Comparison of ENCODE assay signal across 7 mouse cellular contexts in the genomic region with DNA sequence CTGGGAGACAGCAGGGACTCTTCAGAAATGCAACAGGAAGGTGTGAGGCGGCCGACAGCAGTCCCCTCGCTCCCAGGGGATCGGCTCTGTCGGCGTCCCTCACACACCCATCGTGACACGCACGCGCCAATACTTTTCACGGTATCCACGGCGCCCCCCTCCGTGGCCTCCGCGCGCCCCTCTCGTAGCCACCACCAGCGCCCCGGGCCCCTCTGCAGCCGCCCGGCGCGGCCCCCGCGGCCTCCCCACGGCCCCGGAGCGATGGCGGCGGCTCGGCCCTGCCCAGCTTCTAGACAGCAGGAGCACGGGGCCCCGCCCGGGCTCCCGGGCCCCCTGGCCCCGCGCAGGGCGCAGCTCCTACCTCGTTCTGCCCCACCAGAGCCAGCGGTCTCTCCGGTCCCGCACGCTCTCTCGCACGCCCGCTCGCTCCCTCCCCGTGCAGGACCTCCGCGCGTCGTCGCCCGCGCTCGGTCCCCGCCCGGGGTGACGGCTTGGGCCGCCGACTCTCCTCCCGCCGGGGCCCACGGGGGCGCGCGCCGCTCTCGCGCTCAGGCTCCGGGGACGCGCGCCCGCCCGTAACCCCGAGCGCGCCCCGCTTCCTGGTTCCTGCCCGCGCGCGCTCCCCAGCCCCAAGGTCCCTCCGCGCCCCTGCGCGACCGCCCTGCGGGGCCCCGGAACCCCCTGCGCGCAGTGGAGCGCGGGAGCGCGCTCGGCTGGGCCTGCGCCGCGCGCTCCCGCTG. TPM values are rescaled to one million over a fixed set of nuclear protein-coding genes. Genes with fewer than 3 reads are reported as not detected.
DNase-seq lines count a peak whose midpoint lies in the region; ATAC-seq and TF ChIP-seq lines count a peak whose summit lies in the region.

Stat5b (minus strand) TSS at position 687 of the 740 bp plus-strand sequence.

- peak within 1 kb of the TSS; percentile 96 for H3K9ac ChIP-seq in hindbrain, postnatal 0 days (replicated peaks; ENCODE audit: low read length)

- peak within 1 kb of the TSS; percentile 80 for H3K4me3 ChIP-seq in cortical plate, adult 2 months (ENCODE audit: insufficient read depth, low read length)
- H3K4me3 ChIP-seq in hindbrain, postnatal 0 days (ENCODE audit: low read length): peak within 1 kb of the TSS; percentile 95
- H3K4me3 ChIP-seq in megakaryocyte, embryonic 14.5 days (replicated peaks): peak within 1 kb of the TSS; percentile 99

- H3K4me1 ChIP-seq in cortical plate, adult 2 months (ENCODE audit: control insufficient read depth, insufficient read depth, low read length): peaks cover 1% of the 10 kb centered on the region; the same call in 1 of the 2 replicates
- H3K4me1 ChIP-seq in hindbrain, postnatal 0 days (ENCODE audit: insufficient read depth, low read length): peaks cover 8% of the 10 kb centered on the region; the same call in 1 of the 2 replicates
- H3K4me1 ChIP-seq in megakaryocyte, embryonic 14.5 days: peaks cover 70% of the 10 kb centered on the region

- H3K36me3 ChIP-seq in hindbrain, postnatal 0 days (ENCODE audit: insufficient read depth, low read length): no peaks in the 10 kb centered on the region
- peaks cover 9% of the 10 kb centered on the region for H3K36me3 ChIP-seq in megakaryocyte, embryonic 14.5 days (replicated peaks; ENCODE audit: low read length)

- H3K4me2 ChIP-seq in hindbrain, postnatal 0 days (ENCODE audit: low read depth, low read length): peak within 1 kb of the TSS; percentile 90

- peak; percentile 78 for DNase-seq in adrenal gland, adult 18-20 months (ENCODE audit: low spot score in 2 of 2)
- DNase-seq in gastrocnemius, postnatal 10 days: peak; percentile 81
- peak; percentile 89 for DNase-seq in hindbrain, postnatal 0 days (ENCODE audit: low spot score)
- DNase-seq in left cerebral cortex, postnatal 10 days (ENCODE audit: extremely low spot score in 1 of 2, low spot score in 2 of 2): peak in 1 of 2 experiments; percentile 88
- peak; percentile 69 for DNase-seq in right cerebral cortex, postnatal 14 days

- H3K27ac ChIP-seq in cortical plate, adult 2 months (ENCODE audit: insufficient read depth, low read length): peak within 1 kb of the TSS; percentile 74
- peak within 1 kb of the TSS; percentile 89 for H3K27ac ChIP-seq in hindbrain, postnatal 0 days

- no peaks in the 10 kb centered on the region for H3K27me3 ChIP-seq in hindbrain, postnatal 0 days (ENCODE audit: insufficient read depth, low read length)
- H3K27me3 ChIP-seq in megakaryocyte, embryonic 14.5 days (replicated peaks): peaks cover 32% of the 10 kb centered on the region

- TF ChIP-seq POLR2A in cortical plate, adult 2 months (IDR thresholded peaks at IDR 0.05; ENCODE audit: extremely low read depth, insufficient read depth, low read length): no peak

- H3K9me3 ChIP-seq in hindbrain, postnatal 0 days (ENCODE audit: low read length): no peaks in the 10 kb centered on the region
- no peaks in the 10 kb centered on the region for H3K9me3 ChIP-seq in megakaryocyte, embryonic 14.5 days

- intact Hi-C loops in left cerebral cortex, postnatal 10 days (cut with DNase I): loop anchor here (5.0 kb wide), 1 partner anchor 73 kb away; no protein-coding TSS in a partner anchor

- ATAC-seq in hindbrain, postnatal 0 days: peak; percentile 80

- TF ChIP-seq CTCF in cortical plate, adult 2 months (IDR thresholded peaks at IDR 0.05; ENCODE audit: extremely low read depth, insufficient read depth, low read length): no peak
- no peak for TF ChIP-seq CTCF in hindbrain, postnatal 0 days (IDR thresholded peaks at IDR 0.05; ENCODE audit: low read depth)

- under 1% methylated on average over 78 of the region's 104 CpGs for WGBS in hindbrain, postnatal 0 days

RNA-seq across cellular contexts. Expression of gene Stat5b, which starts in this region (rescaled TPM):
- total RNA-seq in adrenal gland, adult 18-20 months (2021): 10 to 100 TPM; 40.1 to 74.3 TPM
- polyA plus RNA-seq in cortical plate, adult 2 months (2012; rRNA removed): 17.3 and 19.7 TPM in 2 replicates
- total RNA-seq in gastrocnemius, postnatal 10 days (2021): 100 to 1,000 TPM; 107 to 114 TPM
- 21.8 and 25.0 TPM in 2 replicates for total RNA-seq in hindbrain, postnatal 0 days (2014; rRNA removed)
- polyA plus RNA-seq in hindbrain, postnatal 0 days (2015; fragmentation: Nextera tagmentation; extraction: Ambion mirVana): 12.5 and 12.8 TPM in 2 replicates
- total RNA-seq in left cerebral cortex, postnatal 10 days (2021): 10 to 100 TPM; 12.4 to 13.4 TPM
- polyA plus RNA-seq in megakaryocyte, embryonic 14.5 days (2012; ENCODE audit: insufficient read depth, low replicate concordance): 5.7 and 12.8 TPM in 2 replicates
